Comparison of ENCODE assay signal across 8 mouse cellular contexts in the genomic region with DNA sequence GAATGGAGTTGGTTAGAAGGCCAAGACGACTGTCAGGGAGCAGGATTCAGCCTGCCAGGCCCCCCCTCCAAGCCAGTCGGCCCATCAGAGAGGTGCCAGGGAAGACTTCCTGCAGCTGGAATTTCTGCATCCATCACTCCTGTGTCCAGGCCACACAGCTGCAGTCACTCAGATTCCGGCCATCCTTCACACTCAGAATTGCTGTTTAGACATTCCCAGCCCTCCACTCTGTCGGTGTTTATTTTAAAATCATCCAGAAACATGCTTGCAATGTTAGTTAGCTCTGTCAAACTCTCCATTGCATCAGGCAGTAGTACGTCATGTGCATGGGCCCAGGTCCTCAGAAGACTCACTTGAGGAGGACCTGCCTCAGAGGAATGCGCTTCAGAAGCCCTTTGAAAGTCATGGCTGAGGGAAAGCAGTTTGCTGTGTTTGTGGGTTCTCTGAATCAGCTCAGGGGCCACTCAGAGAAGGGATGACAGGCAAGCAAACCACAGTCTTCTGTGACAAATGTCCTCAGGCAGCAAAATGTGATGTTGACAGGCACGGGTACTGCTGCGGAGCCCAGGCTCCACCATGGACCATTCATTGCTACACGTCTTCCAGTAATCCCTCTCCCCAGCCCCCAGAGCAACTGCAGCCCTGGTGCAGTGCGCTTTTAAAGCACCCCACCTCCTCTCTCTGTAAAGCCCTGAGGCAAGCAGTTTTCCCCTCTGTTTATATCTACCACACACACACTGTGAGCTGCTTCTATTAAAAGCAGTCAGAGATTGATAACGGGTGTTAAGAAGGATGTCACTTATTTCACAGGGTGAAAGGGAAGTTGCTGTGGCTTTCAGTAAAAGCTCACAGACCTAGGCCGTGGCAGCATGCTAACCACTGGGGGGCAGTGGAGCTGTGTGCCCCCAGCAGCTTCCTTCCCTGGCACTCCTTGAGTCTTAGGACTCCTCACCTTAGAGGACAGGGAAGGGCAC.
DNase-seq lines count a peak whose midpoint lies in the region; ATAC-seq and TF ChIP-seq lines count a peak whose summit lies in the region.

No protein-coding gene starts in this region.

- intact Hi-C loops in left cerebral cortex, postnatal 4 days (cut with DNase I) = loop anchor here (10.0 kb wide), 1 partner anchor 120 kb away; the partner anchor contains the start of genes Socs1 and Tnp2

- no peak for TF ChIP-seq EP300 in stomach, postnatal 0 days (optimal IDR thresholded peaks at IDR 0.05)

- no peaks in the 10 kb centered on the region for H3K36me3 ChIP-seq in heart, embryonic 15.5 days
- H3K36me3 ChIP-seq in stomach, postnatal 0 days (ENCODE audit: control insufficient read depth, insufficient read depth, low read length) = no peaks in the 10 kb centered on the region

- H3K4me1 ChIP-seq in heart, embryonic 15.5 days (replicated peaks) = peaks cover 58% of the 10 kb centered on the region
- H3K4me1 ChIP-seq in stomach, postnatal 0 days (replicated peaks; ENCODE audit: control insufficient read depth, insufficient read depth) = peaks cover 15% of the 10 kb centered on the region

- no peak overlapping the region for H3K4me3 ChIP-seq in heart, embryonic 15.5 days
- H3K4me3 ChIP-seq in stomach, postnatal 0 days (ENCODE audit: low read depth, low read length) = no peak overlapping the region

- ATAC-seq in heart, embryonic 15.5 days (replicated peaks; ENCODE audit: insufficient number of reproducible peaks, insufficient read depth, low FRiP score, low read depth) = peak; percentile 67
- peak; percentile 82 for ATAC-seq in megakaryocyte-erythroid progenitor cell, adult 5-6 weeks (replicated peaks; ENCODE audit: low FRiP score, low TSS enrichment, poor library complexity, severe bottlenecking)
- peak; percentile 28; the same call in 1 of the 2 replicates for ATAC-seq in stomach, postnatal 0 days (ENCODE audit: low FRiP score, low TSS enrichment)

- H3K4me2 ChIP-seq in heart, embryonic 15.5 days = no peak overlapping the region
- no peak overlapping the region for H3K4me2 ChIP-seq in stomach, postnatal 0 days (replicated peaks; ENCODE audit: low read depth)

- TF ChIP-seq CTCF in stomach, postnatal 0 days (IDR thresholded peaks at IDR 0.05; ENCODE audit: low read depth) = peak; percentile 85

- peak overlapping the region; percentile 78 for H3K27ac ChIP-seq in heart, embryonic 15.5 days
- peak overlapping the region; percentile 63 for H3K27ac ChIP-seq in stomach, postnatal 0 days (replicated peaks)

- no peaks in the 10 kb centered on the region for H3K27me3 ChIP-seq in heart, embryonic 15.5 days
- H3K27me3 ChIP-seq in stomach, postnatal 0 days (ENCODE audit: control insufficient read depth, insufficient read depth, low read length) = no peaks in the 10 kb centered on the region

- 23% methylated on average over 12 of the region's 12 CpGs for WGBS in heart, embryonic 15.5 days
- WGBS in stomach, postnatal 0 days = 30% methylated on average over 12 of the region's 12 CpGs

- no peaks in the 10 kb centered on the region for H3K9me3 ChIP-seq in heart, embryonic 15.5 days (replicated peaks)
- H3K9me3 ChIP-seq in stomach, postnatal 0 days (ENCODE audit: control insufficient read depth, low read length) = no peaks in the 10 kb centered on the region

- H3K9ac ChIP-seq in heart, embryonic 15.5 days = no peak overlapping the region
- no peak overlapping the region for H3K9ac ChIP-seq in stomach, postnatal 0 days (ENCODE audit: low read length)

- peak; percentile 53 for DNase-seq in right cerebral cortex, postnatal 10 days (ENCODE audit: low spot score in 2 of 2)
- DNase-seq in right cerebral cortex, postnatal 25 days = no peak
- DNase-seq in brain, adult 2 months (ENCODE audit: low read depth, low spot score) = peak; percentile 69
- peak; percentile 45 for DNase-seq in left cerebral cortex, postnatal 4 days
- DNase-seq in stomach, postnatal 0 days (ENCODE audit: low spot score) = peak; percentile 54
- no peak for DNase-seq in ovary, adult 18-20 months (ENCODE audit: low spot score)

Comparison
In these comparisons a context has a peak if more than half of its experiments do, and no peak if none do; other contexts are left out.
1. DNase-seq: peak in right cerebral cortex, postnatal 10 days (2 of 2), brain, adult 2 months (single experiment), left cerebral cortex, postnatal 4 days (single experiment) and stomach, postnatal 0 days (single experiment); none in right cerebral cortex, postnatal 25 days (single experiment) and ovary, adult 18-20 months (single experiment).
2. ATAC-seq: peak in every context shown above with its lines; median percentile 82 in megakaryocyte-erythroid progenitor cell, adult 5-6 weeks; 67 in heart, embryonic 15.5 days; 28 in stomach, postnatal 0 days.